Mouse (Mus musculus): Measurements from ENCODE around the gene Tmeff2. TPM values are rescaled to one million over a fixed set of nuclear protein-coding genes. Genes with fewer than 3 reads are reported as not detected.
"Not testable (repeated sequence)": the region's sequence is repeated elsewhere in the genome, so short reads cannot be mapped to it uniquely, and the experiment has no call there.

The Tmeff2 gene
- under 1 TPM; 0.39 to 0.69 TPM for total RNA-seq (2021)
- long read RNA-seq, experiment 1, partial matches to known transcripts = 0 of 5 reads
- long read RNA-seq, experiment 1, other reads (novel, unspliced or antisense) = 3 of 5 reads
- long read RNA-seq, experiment 2, partial matches to known transcripts = 0 of 4 reads
- long read RNA-seq, experiment 2, other reads (novel, unspliced or antisense) = 2 of 4 reads

DNA sequence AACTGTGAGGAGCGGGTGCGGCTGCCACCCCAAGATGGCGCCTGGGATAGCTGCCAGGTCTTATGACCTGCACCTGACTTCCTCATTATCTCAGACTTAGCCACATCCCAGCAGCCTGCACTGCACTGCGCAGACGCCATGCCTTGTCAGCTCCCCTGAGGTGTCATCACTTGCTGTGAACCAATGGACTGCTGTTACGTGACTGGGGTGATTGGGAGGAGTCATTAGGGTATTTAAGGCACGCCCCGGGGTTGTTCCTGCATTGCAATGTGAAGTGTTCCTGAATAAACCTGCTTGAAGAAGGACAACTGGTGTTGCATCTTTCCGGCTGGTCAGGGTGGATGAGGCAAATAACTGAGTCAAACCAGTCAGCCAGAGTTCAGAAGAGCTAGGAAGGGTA lies at the start of gene Tmeff2:
TSS of gene Tmeff2 (plus strand) at position 262 of the 400 bp plus-strand sequence.
- intact Hi-C loops (cut with DNase I); DNase-seq: not testable (repeated sequence)

DNA sequence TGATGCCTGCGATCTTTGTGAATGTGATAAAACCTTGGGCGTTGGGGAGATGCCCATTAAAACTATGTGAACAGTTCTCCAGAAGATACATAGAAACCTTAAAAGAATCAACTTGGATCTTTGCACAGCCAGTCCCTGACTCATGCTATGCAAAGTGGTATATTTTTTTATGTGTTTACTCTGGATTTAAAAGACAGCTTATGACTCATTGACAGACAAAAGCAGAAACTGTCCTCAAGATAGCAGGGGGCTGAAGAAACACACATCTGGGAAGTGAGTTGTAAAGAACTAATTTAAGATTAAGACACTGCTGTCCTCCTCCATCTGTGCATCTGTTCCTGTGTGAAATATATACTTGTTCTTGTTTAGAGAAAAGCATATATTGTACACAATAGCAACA lies 38.9 kb upstream of the Tmeff2 start:
- DNase-seq = no peak
- intact Hi-C loops (cut with DNase I) = no loop called here

DNA sequence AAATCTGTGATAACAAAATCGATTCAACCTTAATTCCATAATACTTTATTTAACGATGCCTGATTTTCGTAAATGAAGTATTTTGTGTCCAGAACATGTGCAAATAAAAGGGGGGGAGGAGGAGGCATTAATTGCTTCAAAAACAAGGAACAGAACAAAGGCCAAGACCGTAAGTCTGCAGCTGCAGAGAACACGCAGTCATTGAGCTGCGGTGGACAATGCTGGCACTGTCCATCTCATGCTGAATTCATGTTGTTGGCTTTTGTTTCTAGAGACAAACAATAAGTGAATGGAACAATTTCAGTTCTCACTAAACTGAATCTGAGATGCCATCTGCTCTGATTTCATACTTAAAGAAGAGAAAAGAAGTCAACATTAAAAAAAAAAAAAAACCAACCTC lies 2.8 kb upstream of the Tmeff2 start:
- intact Hi-C loops (cut with DNase I) = no loop called here
- DNase-seq = no peak

DNA sequence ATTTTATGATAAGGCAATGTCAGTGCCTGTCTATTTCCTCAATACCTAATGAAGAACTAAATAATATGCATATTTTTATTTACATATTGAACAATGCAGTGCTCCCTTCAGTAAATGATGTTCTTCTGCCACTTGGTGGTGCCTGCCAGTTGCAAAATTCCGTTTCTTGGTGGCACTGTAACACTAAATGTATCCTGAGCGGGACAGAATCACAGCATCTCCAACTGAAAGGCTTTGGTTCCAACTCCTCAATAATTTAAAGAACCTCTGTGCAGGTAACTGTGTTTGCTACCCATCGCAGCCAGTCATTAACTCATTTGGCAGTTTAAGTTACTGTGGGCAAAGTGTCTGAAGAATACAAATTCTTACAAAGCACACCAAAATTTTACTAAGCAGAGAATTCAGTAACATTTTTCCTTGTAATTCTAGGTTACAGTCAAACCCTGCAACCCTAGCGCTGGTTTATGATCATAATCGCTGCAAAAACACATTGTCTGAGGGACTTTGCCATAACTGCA lies 24.4 kb downstream of the Tmeff2 start:
- no peak for DNase-seq
- intact Hi-C loops (cut with DNase I) = no loop called here

DNA sequence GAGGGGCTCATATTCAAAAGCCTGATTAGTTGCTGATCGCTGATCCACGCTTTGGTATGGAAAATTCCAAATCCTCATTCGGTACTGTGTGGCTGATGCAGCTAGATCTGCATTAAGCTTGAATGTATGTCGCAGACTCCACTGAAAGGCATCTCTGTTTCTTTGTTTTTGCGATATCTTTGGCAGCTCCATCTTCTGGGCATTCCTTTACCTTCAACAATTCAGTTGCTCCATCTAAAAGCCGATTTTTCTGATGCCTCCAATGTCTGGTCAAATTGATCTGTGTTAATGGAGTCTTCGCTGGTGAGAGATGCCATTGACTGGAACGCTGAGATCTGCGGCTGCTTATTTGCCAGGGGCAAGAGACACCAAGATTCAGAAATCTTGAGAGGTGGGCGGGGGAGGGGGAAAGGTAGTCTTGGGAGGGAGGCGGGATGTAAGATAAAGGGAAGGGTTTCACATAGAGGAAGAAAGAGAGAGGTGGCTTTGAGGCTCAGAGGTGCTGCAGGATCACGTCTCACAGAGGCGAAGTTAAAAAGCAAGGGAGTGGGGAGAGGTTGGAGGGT lies 25.0 kb downstream of the Tmeff2 start:
- intact Hi-C loops (cut with DNase I) = no loop called here
- DNase-seq = no peak

DNA sequence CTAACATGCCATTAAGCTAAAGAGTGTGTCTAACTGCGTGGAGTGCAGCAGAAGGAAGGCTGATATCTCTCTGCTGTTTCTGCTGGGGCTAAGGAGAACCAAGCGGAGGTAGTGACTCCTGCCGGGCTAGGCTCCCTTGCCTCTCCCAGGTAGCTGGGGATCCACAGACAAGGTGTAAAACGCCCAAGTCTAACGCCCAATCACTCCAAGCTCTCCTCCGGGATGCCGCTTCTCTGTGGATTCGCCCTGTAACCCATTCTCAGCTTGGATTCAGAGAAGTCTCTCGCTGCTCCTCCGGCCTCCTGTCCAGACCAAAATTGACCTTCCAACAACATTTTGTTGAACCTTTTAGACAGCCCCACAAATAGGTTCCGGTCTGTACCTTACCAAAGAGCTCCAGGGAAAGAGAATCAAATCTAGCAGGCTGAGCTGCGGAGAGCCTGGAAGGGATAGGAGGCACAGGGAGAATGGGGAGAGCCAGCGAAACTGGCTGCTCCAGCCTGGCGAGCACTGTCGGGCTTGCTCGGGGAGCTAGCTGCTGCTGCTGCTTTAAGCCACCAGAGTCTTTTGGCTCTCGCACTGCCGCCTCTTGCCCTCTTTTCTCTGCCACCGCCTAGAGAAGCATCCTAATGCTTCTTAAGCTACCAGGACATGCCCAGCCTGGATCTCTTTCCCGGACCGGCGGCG lies 26.1 kb downstream of the Tmeff2 start:
- intact Hi-C loops (cut with DNase I) = no loop called here
- DNase-seq = peak in 1 of 2 experiments; percentile 15

DNA sequence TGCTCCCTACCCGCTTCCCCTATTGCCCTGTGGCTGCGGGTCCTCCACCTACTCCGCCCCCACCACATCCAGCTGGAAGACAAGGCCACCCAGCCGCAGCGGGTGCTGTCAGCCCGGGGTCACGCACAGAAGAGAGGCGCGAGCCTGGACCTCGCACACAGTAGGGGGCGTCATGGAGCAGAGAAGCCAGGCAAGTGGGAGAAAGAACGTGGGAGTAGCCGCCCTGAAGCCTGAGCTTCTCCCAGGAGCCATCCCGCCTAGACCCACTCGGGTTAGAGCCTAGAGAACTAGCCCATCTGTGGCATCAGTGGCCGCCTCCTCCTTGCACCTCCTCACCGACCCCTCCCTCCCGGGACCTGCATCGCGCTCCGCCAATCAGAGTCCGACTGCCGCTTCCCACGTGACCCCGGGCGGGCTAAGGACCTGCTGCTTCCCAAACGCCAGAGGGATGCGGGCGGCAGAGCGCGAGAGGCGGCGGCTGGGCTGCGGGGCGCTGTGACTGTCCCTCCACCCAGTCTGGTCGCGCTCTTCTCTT lies 26.7 kb downstream of the Tmeff2 start:
- intact Hi-C loops (cut with DNase I) = no loop called here
- peak; percentile 78 to 80 for DNase-seq

DNA sequence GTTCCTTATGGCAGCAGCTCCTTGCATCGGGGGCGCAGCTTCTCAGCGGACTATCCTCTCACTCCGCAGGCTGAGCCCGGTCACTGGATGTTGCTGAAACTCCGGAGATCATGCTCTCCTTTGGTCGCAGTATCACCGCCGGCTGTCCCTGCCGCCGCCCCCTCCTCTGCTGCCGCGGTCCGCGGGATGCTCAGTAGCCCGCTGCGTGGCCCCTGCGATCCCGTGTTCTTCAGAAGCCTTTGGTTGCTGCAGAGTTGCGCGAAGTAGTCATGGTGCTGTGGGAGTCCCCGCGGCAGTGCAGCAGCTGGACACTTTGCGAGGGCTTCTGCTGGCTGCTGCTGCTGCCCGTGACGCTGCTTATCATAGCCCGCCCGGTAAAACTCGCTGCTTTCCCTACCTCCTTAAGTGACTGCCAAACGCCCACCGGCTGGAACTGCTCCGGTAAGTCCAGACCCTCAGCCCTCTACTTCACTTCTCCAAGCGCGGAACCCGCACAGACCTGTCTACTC lies 27.3 kb downstream of the Tmeff2 start:
- intact Hi-C loops (cut with DNase I) = no loop called here
- peak in 1 of 2 experiments; percentile 15 for DNase-seq

DNA sequence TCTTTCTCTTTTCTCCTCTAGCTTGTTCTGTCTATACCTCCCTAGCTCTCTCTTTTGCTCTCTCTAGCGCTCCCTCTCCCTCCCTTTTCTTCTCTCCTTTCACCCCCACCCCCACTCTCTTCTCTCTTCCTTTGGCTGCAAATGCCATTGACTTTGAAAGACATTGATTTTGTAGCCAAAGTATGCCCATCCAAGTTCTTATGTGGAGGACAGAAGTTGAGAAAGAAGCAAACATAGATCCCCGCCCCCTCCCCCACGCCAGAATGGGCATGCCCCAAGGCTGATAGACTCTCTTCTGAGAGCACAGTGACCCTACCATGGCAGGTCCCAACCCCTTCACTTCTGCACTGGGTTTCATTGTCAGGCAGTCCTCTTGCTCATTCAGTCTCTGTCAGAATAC lies 28.3 kb downstream of the Tmeff2 start:
- intact Hi-C loops (cut with DNase I) = no loop called here
- no peak for DNase-seq

DNA sequence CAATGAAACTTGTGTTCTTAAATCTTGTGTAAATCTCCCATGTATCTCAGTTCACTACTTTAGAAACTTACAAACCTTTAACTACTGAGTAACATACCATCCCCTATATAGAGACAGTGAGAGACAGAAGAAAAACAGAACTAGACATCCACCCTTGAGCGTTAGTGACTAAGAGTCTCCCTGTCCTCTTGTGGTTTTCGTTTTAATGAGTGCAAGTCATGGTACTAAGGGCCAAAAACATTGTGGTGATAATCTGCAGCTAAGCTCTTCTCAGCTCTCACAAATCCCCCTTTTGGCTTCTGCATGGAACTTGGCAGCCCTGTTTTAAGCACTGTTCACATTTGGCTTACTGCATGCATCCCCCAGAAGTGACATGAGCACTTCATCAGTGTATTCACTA lies 34.6 kb downstream of the Tmeff2 start:
- DNase-seq = no peak
- intact Hi-C loops (cut with DNase I) = no loop called here

DNA sequence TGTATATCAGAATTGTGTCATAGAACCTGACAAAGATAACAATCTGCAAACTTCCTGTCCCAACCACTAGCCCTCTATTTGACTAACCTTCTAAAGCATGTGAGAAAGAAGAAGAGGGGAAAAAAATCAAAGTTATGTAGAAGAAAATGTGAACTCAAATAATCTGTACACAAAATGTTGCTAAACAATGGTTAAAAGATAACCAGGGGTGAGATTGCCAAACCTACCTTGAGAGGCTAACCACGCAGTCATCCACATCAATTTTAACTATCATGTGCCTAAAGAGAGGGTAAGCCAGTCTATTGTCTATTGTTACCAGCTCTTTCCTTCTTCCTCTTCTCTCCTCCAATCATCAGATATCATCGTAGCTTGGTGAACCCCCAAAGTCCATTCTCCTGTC lies 35.0 kb downstream of the Tmeff2 start:
- intact Hi-C loops (cut with DNase I) = no loop called here
- no peak for DNase-seq

DNA sequence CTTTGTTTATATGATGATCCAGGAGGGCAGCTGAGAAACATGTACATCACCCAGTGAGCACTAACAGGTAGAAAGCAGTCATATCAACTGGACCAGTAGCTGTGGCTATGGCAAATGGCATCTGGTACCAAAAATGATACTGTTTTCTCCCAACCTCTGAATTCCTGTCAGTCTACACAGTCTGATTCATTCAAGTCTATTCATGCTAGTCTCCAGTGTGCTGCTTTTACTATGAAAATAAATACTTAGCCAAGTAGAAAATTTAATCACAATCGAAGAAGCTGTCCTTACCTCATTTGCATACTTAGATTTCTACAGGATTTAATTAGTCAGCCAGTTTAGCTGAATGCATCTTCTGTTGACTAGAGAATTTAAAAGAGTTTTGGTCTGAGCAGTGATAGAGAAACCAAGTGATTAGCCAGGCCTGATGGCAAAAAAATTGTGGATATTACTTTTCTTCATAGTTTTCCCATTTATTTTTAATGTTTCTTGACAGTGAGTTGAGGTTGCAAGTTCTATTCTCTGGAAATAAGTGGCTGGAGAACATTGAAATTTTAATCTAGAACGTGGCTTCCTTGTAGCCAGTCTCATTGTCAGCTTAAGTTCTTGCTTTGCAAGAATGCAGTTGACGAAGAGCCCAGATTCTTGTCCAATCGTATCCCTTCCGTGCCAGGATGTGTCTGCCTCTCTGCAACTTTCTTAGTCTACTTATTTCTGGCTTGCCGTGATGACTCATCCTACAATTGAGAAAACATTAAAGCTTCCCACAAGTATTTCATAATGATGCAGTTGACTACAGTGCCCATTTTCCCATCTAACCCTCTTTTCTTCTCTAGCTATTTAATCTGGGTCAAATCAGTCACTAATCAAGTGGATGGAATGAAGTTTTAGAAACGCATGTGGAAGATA lies 39.9 kb downstream of the Tmeff2 start:
- no peak for DNase-seq
- intact Hi-C loops (cut with DNase I) = no loop called here

DNA sequence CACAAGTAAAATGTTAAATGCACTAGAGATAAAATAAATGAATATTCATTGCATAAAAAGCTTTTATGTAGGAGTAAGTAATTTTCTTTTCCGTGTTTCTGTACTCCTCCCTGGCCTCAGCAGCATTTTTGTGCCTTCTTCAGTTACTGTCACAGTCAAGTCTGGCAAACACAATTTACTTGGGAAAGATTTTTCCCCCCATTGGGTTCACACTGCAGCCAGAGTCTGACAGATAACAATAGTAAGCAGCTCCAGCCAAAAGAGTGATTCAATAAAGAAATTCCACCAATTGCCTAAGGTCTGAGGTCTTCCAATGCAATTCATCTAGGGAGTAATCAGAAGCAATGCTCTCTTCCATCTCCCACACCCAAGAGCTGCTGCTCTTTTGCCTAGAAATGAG lies 48.1 kb downstream of the Tmeff2 start:
- DNase-seq = no peak
- intact Hi-C loops (cut with DNase I) = no loop called here

DNA sequence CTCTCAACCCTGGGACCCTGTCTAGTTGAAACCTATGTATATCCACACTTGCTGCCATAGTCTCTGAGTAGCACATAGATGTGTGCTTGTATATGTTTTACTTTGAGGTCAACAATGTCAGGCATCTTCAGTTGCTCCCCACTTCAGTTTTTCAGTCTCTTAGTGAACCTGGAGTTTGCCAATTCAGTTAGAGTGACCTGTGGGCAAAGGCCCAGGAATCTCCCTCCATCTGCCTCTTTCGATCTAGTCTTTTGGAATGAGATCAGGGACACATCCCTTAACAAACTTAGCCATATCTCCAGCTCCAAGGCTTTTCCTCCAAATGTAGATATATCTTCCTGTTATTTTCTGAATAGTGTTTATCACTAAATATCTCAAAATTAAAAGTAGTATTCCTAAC lies 58.4 kb downstream of the Tmeff2 start:
- intact Hi-C loops (cut with DNase I) = no loop called here
- no peak for DNase-seq

DNA sequence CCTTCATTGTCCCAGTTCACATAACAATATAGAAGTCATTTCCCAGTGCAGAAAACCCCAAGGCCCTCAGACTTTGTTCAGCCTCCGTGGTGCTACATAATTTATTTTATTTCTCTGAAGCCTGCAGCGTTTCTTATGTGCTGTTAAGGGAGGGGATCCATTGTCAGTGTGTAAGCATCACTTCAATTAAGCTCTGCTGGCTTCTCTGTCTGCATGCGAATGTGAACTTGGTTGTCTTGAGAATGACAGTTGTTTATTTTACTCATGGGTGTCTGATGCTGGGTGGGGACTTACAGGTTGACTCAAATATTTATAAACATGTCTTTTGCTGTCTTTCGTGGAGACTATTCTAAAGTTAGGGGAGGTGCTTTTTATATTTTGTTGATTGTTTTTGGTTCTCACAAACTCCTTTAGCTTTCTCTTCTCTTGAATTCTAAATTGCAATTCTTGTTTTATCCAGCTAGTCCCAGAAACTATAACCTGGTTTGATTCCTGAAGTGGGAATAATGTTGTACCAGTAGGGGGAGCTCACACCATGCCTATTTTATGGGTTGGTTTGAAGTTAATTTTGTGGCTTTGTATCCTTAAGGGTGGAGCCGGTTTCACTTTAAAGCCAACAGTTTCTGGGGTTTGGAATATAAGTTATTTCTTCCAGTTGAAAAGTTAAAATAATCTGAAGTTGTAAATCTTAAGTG lies 61.7 kb downstream of the Tmeff2 start:
- intact Hi-C loops (cut with DNase I) = loop anchor here (1.0 to 10.0 kb wide), 6 partner anchors 145 to 650 kb away; no protein-coding TSS in a partner anchor
- peak; percentile 56 to 78 for DNase-seq

DNA sequence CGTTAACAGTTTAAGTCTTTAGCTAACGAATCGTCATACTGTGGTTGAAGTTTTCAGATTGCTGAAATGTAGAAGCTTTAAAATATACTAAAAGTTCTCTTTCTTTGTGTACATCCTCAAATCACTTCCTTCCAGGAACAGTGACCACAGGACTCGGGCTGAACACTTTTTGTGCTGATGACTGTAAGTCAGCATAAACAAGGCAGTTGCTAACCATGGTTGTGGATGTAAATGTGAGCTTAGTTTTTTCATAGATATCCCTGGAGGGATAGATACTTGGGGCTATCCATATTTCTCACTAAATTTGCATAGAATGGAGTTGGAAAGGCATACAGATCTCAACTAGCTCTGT lies 62.2 kb downstream of the Tmeff2 start:
- DNase-seq = peak in 1 of 2 experiments; percentile 5
- intact Hi-C loops (cut with DNase I) = loop anchor here (1.0 to 10.0 kb wide), 6 partner anchors 145 to 650 kb away; no protein-coding TSS in a partner anchor

DNA sequence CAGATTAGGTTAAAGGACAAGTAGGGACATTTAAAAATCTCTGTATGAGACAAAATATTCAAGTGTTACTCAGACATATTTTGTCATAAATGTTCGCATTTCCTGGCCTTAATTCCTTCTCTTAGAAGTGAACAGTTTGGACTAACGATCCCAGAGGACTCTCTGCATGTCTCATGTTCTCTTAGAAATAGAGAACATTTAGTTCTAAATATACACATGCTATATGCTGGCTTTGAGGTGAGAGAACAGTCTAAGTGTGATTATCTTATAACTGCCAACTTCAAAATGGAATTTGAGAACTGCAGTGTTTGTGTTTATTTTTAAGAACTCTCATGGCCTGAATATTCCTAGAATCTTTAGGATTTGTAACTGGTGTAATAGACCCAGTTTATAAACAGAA lies 69.2 kb downstream of the Tmeff2 start:
- DNase-seq = no peak
- intact Hi-C loops (cut with DNase I) = loop anchor here (10.0 kb wide), 1 partner anchor 485 kb away; no protein-coding TSS in a partner anchor

DNA sequence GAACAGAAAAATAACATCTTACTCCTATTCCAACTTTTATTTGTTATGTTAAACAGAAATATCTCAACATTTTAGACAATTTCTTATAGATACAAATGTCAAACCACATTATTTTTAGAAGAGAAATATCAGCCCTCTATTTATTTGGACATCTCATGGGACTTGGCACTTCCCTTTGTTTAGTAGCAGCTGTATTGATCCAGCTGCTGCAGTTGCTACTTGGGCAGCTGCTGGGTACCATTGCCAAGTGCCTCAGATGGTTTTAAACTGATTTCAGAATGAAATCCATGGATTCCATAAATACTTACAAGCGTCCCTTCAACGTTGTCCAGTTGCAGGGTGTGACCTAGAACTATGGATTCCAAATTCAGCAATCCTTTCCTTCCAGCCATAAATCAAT lies 70.4 kb downstream of the Tmeff2 start:
- intact Hi-C loops (cut with DNase I) = no loop called here

DNA sequence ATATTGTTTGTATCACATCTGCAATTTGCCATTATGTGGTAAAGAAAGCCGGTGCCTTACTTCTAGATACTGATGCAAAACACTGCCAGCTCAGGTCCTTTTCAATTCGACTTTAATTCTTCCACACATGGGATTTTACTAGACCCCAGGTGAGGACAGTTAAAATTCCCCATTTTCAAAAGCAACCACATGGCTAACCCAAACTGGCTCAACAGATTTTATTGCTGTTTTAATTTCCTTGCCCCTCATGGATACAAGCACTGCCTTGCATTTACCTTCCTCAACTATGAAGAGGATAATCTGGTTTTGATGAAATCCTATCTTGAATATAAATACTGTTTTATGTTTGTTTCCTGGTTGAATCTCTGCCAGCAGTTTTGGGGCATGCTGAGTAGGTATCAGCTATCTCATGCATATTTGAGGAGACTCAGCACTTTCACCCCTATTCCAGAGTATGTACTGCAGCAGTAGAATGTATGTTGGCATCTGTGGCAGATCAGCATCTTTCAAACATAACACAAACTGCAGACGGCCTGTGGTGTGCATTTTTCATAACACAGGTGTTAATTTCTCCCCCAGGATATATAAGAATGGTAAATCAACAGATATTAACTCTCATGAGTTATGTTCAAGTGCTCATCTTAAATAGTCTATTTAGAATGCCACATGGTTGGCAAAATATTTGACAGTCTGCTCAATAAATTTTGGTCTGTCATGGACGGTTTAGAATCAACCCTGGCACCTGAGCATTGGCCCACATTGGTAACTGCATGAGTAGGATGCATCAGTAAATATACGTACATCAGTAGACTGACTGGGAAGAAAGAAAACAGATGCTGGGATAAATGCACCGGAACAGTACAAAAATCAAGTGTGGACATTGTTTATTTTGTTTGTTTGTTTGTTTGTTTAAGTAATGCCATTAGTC lies 72.3 kb downstream of the Tmeff2 start:
- intact Hi-C loops (cut with DNase I) = no loop called here
- DNase-seq = no peak

More for the DNA sequence above, 70.4 kb downstream of the Tmeff2 start:
- DNase-seq = no peak
